Mouse (Mus musculus): ENCODE results near the gene Ndufaf8. TPM values are rescaled to one million over a fixed set of nuclear protein-coding genes. Genes with fewer than 3 reads are reported as not detected.

Ndufaf8 gene
- total RNA-seq, 2 experiments from 2014 or later: 33.7 to 38.6 TPM

DNA sequence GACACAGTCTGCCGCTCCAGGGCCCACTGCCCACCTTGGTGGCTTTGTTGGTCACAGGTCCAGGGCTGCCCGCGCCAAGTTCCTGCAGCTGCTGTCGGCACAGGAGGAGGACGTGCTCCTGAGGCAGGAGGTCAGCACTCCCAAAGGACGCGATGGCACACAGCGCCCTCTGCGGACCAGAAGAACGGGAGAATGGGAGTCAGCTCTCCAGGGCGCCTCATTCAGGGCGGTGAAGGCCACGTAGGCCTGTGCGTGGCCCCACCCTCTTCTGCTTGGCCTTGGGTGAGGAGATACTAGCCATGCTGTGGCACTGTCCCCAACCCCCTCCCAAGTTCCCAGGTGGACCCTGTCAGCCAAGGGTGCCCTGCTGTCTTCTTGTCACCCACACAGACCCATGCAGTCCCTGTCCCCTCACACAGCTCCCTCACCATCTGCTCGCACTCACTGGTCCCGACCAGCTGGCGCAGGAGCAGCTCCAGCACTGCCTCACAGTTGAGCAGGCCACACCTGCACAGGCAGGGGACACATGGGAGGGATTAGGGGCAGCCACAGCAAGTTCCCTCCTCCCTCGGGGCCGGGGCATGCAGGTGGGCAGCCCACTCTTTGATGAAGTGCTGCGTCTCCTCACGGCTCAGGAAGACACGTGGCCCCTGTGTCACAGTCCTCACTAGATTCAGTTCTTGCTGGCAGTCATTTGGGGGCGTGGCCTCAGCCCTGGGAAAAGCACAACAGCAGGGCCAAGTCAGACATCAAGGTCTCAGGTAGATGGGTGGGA, 5.7 kb upstream of the Ndufaf8 start:
- TF ChIP-seq CTCF (IDR thresholded peaks at IDR 0.05): no peak
- DNase-seq (ENCODE audit: extremely low spot score in 1 of 2, low spot score in 2 of 2): no peak
- intact Hi-C loops (cut with DNase I): no loop called here
- H3K27ac ChIP-seq: no peak overlapping the region
- no peak overlapping the region for H3K4me3 ChIP-seq

DNA sequence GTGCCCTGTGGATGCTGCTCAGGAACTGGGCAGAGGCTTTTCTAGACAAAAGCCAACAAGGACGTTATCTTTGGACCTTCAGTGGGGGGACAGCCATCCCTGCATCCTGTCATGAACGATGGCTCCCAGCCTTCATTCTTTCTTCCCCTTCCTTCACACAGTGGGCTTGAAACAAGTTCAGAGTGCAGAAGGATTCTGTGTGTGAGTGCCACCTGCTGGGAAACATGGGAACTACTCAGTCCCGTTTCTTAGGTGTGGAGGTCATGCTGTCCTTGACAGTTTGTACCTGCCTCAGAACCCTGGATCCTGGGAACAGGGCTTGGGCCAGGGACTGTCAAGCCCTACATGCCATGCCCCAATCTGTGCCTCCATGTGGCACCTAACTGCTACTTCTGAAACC, 2.3 kb downstream of the Ndufaf8 start:
- DNase-seq (ENCODE audit: extremely low spot score in 1 of 2, low spot score in 2 of 2): peak; percentile 65 to 68
- intact Hi-C loops (cut with DNase I): loop anchor here (5.0 kb wide), 2 partner anchors 169 to 189 kb away; partner anchors contain the start of gene Chmp6
- TF ChIP-seq CTCF (IDR thresholded peaks at IDR 0.05): peak; percentile 79
- H3K4me3 ChIP-seq: no peak overlapping the region
- peak overlapping the region; percentile 58; the same call in 1 of the 2 replicates for H3K27ac ChIP-seq

DNA sequence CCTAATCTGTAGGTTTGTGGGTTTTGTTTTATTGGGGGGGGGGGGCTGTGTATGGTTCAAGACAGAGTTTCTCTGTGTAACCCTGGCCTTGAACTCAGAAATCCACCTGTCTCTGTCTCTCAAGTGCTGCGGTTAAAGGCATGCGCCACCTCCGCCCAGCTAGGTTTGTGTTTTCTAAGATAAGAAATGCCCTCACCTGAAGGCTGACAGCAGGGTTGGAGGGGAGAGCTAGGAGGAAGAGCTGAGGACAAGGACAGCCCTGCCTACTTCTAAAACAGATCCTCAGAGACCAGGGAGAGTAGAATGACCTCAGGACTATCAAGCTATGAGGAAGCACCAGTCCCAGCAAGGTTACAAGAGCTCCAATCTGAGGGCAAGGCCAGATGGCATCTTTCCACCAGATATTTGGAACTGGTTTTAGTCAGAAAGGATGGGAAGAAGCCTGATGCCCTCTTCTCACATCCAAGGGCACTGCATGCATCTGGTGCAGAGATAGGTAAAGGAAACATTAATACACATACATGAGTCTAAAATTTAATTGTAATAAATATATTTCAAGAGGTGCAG, 4.8 kb downstream of the Ndufaf8 start:
- H3K4me3 ChIP-seq: no peak overlapping the region
- no peak for DNase-seq (ENCODE audit: extremely low spot score in 1 of 2, low spot score in 2 of 2)
- TF ChIP-seq CTCF (IDR thresholded peaks at IDR 0.05): no peak
- H3K27ac ChIP-seq: no peak overlapping the region
- intact Hi-C loops (cut with DNase I): loop anchor here (5.0 kb wide), 2 partner anchors 171 to 191 kb away; partner anchors contain the start of gene Chmp6

DNA sequence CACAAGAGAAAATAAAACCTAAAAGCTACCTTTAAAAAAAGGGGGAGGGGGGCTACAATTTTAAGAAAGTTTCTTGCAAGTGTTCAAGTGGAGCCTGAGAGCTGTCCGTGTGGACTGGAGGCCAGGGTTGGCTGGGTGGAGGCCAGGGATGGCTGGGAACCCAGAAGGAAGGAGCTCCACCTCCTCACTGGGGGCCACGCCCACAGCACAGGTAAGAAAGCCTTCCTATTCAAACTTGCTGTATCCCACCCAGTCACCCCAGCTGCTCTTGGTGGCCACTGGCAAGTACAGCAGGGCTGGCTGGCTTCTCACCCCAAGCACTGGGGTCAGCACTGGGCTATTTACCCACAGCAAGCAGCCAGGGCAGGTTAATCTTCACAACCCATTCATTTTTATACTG, 8.3 kb downstream of the Ndufaf8 start:
- TF ChIP-seq CTCF (IDR thresholded peaks at IDR 0.05): no peak
- DNase-seq (ENCODE audit: extremely low spot score in 1 of 2, low spot score in 2 of 2): no peak
- Histone ChIP-seq H3K27ac (no peak overlapping the region), H3K4me3 (no peak overlapping the region)
- intact Hi-C loops (cut with DNase I): no loop called here

DNA sequence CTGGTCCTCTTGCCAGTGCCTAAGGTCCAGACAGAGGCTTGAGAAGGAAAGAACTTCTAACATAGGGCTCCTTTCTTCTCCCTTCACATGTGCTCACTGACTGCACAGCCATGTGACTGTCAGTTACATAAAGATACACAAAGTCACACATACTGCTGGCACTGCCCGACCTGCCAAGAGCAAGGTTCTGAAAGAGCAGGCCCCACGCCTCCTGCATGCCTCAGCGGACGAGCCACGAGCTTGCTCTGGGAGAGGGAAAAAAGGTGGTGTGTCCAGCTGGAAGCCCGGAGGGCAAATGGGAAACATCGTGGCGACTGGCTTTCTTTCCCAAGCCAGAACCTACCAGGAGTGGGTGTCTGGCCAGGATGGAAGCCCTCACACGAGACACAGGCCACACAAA, 9.1 kb downstream of the Ndufaf8 start:
- Histone ChIP-seq H3K27ac (no peak overlapping the region), H3K4me3 (no peak overlapping the region)
- no peak for TF ChIP-seq CTCF (IDR thresholded peaks at IDR 0.05)
- no peak for DNase-seq (ENCODE audit: extremely low spot score in 1 of 2, low spot score in 2 of 2)
- intact Hi-C loops (cut with DNase I): no loop called here

DNA sequence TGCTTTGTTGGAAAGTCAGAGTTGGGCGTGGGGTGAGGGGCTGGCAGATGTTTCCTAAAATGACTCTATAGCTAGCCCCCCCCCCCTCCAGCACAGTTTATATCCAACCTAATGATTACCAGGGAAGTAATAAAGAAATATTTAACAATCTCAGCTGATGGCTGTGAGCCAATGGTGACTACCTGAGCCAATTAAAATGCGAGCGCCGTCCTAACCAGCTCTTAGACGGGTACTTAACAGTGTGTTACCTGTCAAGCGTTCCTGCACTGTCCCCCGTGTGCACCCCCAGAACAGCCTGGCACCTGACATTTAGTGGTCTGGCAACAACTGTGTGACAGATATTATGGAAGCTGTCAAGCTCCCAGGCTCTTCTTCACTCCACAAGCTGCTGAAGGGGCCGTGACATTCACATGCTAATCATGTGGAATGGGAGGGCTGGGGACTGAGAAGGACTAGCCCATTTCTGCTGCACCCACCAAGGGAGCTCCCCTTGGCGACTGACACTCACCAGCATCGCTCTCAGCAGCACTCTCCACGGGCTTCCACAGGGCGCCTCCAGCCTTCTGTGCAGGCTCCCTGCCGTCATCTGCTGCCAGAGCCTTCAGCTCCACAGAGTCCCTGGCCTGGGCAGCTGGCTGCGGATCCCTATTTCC, 11.0 kb downstream of the Ndufaf8 start:
- no peak overlapping the region for H3K27ac ChIP-seq
- DNase-seq (ENCODE audit: extremely low spot score in 1 of 2, low spot score in 2 of 2): no peak
- intact Hi-C loops (cut with DNase I): loop anchor here (5.0 kb wide), 1 partner anchor 58 kb away; no protein-coding TSS in a partner anchor
- no peak for TF ChIP-seq CTCF (IDR thresholded peaks at IDR 0.05)
- no peak overlapping the region for H3K4me3 ChIP-seq

DNA sequence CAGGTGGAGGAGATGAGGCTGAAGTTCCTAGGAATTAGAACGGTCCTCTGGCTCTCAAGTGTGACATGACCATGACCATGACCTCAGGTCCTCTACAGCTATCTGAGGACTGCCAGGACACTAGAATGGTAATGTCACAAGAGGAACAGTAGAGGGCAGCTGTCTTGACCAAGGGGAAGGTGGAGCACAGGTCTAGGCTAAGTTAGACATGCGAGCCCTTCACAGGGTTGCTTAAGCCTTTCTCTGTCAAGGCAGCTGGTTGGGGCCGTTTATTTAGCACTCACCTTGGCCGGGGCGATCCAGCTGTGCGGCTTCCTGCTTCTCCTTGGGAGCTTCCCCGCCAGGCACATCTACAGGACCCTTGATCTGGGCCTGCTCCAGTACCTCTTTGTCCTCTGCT, 11.8 kb downstream of the Ndufaf8 start:
- Histone ChIP-seq H3K27ac (no peak overlapping the region), H3K4me3 (no peak overlapping the region)
- no peak for DNase-seq (ENCODE audit: extremely low spot score in 1 of 2, low spot score in 2 of 2)
- no peak for TF ChIP-seq CTCF (IDR thresholded peaks at IDR 0.05)
- intact Hi-C loops (cut with DNase I): loop anchor here (5.0 kb wide), 1 partner anchor 57 kb away; no protein-coding TSS in a partner anchor

DNA sequence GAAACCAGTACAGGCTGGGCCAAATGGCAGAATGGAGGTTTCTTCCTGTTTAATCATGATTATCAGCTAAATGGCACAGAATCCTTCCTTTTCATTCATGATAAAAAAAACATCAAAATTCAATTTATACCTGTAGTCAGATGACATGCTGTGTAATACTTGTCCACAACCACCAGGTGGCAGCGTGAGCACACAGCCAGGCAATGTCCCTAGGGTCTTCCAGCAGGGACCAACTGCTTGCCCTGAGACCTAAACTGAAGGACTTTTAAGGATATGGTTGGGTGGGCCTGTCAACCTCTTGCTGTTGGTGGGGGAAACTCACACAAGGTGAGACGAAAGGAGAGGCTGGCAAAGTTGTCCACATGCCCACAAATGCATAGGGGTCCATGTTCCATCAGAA, 12.3 kb downstream of the Ndufaf8 start:
- DNase-seq (ENCODE audit: extremely low spot score in 1 of 2, low spot score in 2 of 2): peak; percentile 47 to 59
- H3K27ac ChIP-seq: no peak overlapping the region
- no peak overlapping the region for H3K4me3 ChIP-seq
- peak; percentile 94 for TF ChIP-seq CTCF (IDR thresholded peaks at IDR 0.05)
- intact Hi-C loops (cut with DNase I): loop anchor here (1.0 to 5.0 kb wide), 2 partner anchors 56 to 196 kb away; no protein-coding TSS in a partner anchor

DNA sequence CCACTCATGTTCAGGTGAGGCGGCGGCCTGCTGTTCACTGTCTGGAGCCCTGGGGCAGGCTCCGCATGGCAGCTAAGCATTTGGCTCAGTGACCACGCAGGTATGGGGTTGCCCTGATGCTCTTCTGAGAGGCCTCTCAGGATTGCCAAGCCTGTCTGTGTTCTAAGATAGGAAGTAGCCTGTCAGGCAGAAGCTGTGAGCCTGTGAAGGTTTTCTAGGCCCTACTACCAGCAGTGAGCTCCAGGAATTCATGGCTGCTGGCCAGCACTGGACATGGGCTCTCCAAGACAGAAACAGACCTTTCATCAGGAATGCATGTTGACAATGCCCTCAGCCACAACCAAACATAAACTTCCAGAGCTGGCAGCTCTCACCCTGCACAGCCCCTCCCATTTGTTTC, 13.4 kb downstream of the Ndufaf8 start:
- intact Hi-C loops (cut with DNase I): loop anchor here (5.0 kb wide), 1 partner anchor 55 kb away; no protein-coding TSS in a partner anchor
- DNase-seq (ENCODE audit: extremely low spot score in 1 of 2, low spot score in 2 of 2): no peak
- H3K4me3 ChIP-seq: no peak overlapping the region
- no peak overlapping the region for H3K27ac ChIP-seq
- TF ChIP-seq CTCF (IDR thresholded peaks at IDR 0.05): no peak

DNA sequence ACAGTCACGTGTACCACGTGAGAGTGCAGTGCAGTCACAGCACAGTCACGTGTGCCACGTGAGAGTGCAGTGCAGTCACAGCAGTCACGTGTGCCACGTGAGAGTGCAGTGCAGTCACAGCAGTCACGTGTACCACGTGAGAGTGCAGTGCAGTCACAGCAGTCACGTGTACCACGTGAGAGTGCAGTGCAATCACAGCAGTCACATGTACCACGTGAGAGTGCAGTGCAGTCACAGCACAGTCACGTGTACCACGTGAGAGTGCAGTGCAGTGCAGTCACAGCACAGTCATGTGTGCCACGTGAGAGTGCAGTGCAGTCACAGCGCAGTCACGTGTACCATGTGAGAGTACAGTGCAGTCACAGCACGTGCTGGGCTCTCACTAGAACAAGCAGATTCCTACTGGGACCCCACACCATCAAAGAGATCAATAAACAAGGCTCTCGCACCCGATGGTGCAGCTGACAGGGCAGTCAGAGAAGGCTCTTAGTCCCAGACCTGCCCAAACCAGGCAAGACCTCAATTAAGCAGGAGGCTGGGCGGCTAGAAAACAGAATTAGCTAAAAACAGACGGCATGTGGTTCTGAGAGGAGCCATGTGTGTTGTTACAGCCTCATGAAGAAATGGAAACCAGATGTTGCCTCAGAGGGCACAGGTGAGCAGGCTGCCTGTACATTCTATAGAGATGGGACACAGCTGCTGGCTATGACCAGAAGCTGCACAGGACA, 15.9 kb downstream of the Ndufaf8 start:
- no peak overlapping the region for H3K27ac ChIP-seq
- no peak overlapping the region for H3K4me3 ChIP-seq
- intact Hi-C loops (cut with DNase I): loop anchor here (5.0 kb wide), 1 partner anchor 53 kb away; no protein-coding TSS in a partner anchor
- no peak for DNase-seq (ENCODE audit: extremely low spot score in 1 of 2, low spot score in 2 of 2)
- no peak for TF ChIP-seq CTCF (IDR thresholded peaks at IDR 0.05)

DNA sequence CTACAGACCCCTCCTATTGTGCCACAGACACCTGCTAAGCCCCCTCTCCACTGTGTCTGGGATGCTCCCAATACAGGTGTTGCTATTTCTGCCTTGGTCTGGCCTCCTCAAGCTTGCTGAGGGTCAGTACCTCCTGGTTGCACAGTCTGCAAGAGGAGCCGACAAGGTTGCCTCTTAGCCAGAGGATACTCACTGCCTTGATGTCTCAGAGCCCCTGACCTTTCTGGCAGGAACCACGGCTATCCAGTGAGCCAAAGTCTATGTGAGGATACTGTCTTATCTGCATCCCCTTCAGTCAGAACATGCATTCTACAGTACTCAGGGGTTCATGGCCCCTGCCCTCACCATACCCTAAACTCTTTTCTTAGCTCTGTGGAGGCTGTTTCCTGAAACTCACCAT, 18.9 kb downstream of the Ndufaf8 start:
- intact Hi-C loops (cut with DNase I): no loop called here
- Histone ChIP-seq H3K27ac (no peak overlapping the region), H3K4me3 (no peak overlapping the region)
- no peak for TF ChIP-seq CTCF (IDR thresholded peaks at IDR 0.05)
- no peak for DNase-seq (ENCODE audit: extremely low spot score in 1 of 2, low spot score in 2 of 2)
